Mouse (Mus musculus): ENCODE results near the gene Lcn4.

The Lcn4 gene

DNA sequence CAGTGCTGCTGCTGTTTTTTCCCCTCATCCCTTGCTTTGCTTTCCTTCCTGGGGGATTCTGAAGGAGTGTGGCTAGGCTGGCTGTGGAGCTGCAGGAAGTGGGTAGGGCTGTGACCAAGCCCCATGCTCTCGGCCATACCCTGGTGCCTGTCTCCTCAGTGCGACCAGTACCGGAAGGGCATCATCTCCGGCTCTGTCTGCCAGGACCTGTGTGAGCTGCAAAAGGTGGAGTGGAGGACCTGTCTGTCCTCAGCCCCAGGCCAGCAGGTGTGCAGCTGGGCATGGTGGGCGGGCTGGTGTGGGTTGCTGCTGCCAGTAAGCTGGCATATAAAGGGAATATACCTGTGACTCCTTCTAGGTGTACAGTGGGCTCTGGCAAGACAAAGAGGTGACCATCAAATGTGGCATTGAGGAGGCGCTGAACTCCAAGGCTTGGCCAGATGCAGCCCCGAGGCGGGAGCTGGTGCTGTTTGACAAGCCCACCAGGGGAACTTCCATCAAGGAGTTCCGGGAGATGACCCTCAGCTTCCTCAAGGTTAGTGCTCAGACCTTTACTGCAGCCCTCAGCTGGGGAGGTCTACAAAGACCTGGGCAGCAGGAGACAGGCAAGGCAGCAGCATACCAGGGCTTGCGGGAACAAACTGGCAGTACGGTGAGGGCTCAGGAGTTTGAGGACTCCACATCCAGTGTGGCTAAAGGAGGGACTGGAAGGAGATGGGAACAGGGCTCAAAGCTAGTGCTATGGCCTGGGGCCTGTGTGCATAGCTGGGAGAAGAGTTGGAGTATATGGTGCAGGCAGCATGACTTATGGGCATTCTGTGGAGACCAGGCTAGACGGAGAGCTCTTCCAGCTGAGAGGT is 36.2 kb downstream of the Lcn4 start:
- no peak for DNase-seq (ENCODE audit: low read depth, low spot score)

DNA sequence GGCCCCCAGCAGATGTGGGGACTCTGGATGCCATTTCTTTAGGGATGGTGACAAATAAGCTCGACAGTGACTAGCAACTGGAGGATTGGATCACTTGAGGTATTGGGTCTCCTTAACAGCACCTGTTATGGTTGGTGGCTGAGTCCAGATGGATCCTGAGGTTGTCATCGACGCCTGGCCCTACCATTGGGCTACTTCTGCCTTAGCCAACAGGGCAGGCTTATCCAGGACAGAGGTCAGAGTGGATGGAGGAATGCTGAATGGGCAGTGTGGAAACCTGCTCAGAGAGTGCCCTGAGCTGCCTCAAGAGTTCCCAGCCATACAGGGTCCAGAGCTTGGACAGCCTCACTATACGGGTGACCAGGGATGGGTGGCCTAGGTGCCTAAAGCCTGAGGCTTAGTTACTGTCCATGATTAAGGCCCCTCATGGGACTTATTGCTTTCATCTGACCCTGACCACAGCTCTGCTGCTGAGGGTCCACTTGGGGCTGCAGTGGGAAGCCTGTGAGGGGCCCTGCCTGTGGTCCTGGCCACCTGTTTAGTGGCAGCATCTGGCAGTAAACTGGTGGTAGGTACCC is 37.0 kb downstream of the Lcn4 start:
- DNase-seq (ENCODE audit: low read depth, low spot score): no peak

DNA sequence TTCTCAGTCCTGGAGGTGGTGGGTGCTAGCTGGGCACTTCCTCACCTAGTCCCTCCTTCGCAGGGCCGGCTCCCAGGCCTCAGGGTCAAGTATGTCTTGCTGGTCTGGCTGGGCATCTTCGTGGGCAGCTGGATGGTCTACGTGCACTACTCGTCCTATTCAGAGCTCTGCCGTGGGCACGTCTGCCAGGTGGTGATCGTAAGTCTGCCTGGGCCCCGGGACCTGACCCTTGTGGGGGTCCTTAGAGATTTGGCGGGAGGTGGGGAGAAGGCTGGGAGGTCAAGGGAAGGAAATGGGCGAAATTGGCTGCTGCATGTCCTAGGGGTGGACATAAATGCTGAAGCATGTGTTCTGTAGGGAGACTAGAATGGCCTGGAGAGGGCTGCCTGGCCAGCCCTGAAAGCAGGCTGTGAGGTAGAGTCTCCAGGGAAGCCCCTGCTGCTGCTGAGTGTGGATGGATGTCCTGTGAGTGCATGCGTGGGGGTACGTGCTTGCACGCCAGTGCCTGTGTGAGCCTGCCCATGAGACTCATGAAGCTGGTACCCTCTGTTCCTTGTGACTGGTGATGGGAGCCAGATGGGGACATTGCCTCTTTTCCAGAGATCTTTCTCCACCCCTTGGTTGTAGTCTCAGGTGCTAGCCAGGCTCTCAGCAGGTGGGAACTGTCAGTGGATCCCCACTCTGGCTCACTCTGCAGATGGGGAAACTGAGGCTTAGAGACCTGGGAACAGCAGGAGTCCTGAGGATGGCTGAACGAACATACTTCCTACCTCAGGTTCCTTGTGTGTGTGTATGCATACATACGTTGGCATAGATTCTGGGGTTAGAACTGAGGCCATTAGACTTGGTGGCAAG is 38.3 kb downstream of the Lcn4 start:
- DNase-seq (ENCODE audit: low read depth, low spot score): no peak

DNA sequence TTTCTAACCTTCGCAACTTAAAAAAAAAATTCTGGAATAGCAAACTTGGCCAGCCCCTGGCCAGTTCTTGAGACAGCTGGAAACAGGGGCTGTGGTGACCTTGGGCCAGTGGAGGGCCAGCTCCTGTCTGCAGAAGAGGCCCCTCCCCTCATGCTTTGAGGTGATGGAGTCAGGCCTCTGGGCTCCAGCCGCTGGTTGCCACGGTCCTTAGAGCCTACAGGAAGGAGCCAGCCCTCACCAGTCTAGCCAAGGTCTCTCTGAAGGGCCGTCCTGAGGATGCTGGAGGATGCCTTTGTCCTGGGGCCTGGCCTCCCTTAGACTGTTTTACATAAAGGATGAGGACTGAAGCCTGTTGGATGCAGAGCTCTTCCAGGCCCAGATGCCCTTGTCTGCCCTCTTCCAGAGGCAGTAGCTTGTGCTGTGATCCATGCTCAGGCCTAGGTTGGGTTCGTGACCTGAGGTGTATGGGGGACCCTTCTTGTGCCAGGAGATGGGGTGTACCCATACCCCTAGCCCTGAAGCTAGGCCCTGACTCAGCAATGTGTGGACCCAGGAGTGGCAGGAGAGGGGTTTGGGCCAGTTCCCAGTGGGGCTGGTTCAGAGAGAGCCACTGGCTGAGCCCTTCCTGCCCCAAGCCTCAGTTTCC is 42.2 kb downstream of the Lcn4 start:
- DNase-seq (ENCODE audit: low read depth, low spot score): no peak

DNA sequence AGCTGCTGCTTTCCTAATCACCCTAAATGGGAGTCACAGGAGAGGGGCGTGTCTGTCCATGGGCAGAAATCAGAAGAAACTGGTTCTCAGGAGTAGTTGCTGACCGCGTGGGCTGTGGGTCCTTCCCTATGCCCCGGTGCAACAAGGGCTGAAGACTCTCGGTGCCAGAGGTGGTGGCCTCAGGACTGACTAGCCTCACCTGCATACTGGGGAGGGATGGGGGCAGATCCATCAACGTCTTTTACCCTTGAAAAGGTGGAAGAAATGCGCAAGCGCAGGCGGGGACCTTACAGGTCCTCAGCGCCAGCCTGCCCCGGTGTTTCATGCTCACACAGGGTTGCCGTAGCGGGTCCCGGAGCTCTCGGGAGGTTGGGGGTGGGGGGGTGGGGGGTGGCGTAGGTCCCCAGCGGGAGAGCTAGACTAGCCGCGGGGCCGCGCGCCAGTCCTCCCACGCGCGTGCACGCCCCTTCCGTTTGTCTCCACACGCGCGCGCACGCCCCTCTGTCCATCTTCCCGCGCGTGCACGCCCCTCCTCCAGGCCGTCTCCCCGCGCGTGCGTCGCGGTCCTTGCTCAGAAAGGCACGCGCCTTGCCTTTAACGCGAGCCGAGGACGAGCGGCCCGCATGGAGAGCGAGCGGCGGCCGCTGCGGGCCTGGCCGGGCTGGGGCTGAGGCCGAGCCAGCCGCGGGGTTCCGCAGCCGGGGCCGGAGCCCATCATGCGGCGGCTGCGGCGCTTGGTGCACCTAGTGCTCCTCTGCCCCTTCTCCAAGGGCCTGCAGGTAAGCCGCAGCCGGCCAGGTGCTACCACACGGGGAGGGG is 43.0 kb downstream of the Lcn4 start, which contains the start of gene Fam69b:
TSS of gene Fam69b (plus strand) at position 537 of the 819 bp plus-strand sequence.
- DNase-seq (ENCODE audit: low read depth, low spot score): no peak

DNA sequence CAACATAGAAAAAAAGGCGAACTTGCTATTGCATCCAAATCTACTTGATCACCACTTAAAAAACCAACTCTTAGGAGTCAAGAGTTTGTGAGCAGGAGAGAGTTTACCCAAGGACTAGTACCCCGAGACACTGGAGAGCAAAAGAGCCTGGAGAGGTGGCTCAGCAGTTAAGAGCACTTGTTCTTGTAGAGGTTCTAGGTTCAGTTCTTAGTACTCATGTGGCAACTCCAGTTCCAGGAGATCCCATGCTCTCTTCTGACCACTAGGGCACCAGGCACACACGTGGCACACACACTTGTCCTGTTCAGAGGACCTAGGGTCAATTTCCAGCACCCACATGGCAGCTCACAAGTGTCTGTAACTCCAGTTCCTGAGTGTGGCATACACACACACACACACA is 45.0 kb downstream of the Lcn4 start:
- DNase-seq (ENCODE audit: low read depth, low spot score): no peak

DNA sequence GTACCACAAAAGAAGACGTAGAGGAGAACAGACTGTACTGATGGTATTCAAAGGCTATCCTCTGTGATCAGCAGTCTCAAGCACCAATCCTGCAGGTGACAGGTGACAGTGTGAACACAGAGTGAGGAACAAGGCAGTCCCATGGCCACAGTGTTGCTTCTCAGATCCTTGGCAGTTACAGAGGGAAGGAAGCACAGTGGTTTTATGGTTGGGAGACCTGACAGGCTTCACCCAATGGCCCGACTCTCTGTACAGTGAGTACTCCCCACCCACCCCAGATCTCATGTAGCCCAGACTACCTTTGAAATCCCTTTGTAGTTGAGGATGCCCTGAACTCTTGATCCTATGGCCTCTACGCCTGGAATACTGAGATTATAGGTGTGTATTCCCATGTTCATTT is 45.7 kb downstream of the Lcn4 start:
- no peak for DNase-seq (ENCODE audit: low read depth, low spot score)

DNA sequence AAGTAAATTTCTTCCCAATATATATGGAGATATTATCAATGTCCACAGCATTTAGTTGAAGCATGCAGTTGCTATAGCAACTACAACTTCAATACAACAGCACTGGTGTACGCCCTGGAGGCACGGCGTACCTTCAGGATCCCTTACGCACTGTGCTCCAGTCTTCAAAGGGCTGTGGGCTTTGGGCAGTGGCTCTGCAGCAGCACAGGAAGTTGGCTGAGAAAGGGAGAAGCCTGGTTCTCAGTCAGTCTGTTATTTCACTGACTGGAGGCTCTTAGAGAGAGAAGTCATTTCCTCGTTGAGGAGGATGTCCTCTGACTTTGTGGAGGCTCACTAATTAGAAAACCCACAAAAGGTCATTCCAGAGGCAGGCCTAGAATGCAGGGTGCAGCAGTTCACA is 48.1 kb downstream of the Lcn4 start:
- DNase-seq (ENCODE audit: low read depth, low spot score): no peak

DNA sequence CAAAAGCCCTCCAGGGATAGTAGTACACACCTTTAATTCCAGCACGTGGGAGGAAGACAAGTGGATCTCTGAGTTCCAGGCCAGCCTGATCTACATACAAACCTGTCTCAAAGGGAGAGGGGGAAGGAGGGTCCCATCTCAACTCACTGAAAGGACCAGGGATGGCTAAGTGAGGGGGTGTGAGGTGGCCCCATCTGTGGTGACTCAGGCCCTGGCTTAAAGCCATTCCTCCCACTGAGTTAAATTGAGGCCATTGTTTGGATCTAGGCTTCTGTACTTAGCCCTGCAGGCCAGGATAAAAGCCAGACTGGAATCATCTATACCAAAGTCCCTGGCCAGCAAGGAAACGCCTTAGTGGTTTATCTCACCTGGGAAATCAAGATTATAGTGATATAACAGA is 49.8 kb downstream of the Lcn4 start:
- no peak for DNase-seq (ENCODE audit: low read depth, low spot score)

DNA sequence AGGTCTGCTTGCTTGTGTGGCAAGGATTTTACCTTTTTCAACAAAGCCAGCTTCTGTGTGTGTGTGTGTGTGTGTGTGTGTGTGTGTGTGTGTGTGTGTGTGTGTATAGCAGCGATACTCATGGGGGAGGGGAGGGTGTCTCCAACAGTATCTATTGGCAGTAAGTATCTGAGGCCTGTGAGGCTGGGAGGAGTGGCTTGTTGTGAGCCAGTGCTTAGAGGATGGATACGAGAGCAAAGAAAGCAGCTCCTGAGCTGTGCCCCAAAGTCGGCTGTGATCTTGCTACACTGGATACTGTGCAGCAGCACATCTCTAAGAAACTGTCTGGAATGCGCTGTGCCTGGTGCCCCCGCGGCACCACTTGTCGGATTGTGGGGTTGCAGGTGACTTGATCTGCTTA is 53.2 kb downstream of the Lcn4 start:
- no peak for DNase-seq (ENCODE audit: low read depth, low spot score)

Data from WW6 (cell line).